Mouse (Mus musculus) retina, embryonic 14.5 days (tissue): ENCODE data around the gene Cdkn2d.
"Not testable (repeated sequence)": the region's sequence is repeated elsewhere in the genome, so short reads cannot be mapped to it uniquely, and the experiment has no call there.

Source experiments
- DNase-seq: peaks from one replicate; pipeline ENCODE4 v3.0.0-alpha.2; 2015; ENCODE audit warnings: low spot score

The Cdkn2d gene

DNA sequence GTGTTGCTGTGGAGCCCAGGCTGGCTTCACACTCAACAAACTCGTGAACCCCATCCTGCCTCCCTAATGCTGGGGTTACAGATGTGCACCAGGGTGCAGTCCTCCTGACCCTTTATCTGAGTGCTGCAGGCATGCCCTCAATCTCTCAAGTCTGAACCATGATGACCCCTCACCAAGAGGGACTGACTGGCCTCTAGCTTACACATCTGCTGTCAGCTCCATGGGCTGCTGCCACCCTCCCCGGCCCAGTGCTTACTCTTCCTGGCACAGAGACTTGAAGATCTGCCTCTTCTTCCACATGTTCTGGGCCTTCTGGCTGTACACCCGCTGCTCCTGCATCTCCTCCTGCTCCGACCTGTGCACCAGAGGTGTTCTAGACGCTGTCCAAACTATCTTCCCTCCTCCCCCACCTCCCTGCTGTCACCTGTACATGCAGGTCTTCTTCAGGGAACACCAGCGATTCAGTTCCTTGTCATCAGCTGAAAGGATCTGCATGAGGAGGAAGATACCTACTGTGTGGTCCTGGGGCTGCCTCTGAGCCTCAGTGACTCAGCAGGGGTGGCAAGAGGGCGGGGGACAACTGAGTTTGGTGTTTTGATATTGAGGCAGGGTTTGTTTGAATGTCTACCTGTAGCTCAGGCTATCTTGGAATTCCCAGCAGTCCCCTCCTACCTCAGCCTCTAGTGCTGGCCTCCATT lies 16.0 kb downstream of the Cdkn2d start:
- no peak for DNase-seq

DNA sequence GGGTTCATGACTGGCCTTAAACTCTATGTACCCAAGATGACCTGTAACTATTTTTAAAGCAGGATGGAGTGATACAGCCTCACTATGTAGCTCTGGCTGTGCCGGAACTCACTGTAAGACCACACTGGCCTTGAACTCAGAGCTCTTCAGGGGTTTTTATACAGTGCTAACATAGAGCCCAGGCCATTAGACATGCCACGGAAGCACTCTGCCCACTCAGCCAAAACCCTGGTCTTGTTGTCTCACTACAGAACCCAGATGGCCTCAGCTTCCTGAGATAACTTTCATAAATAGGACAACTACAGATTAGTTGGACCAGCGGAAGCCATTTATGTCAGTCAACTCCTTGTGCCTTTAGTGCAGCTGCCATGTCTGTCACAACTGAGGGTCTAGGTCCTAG lies 16.9 kb downstream of the Cdkn2d start:
- DNase-seq: no peak

DNA sequence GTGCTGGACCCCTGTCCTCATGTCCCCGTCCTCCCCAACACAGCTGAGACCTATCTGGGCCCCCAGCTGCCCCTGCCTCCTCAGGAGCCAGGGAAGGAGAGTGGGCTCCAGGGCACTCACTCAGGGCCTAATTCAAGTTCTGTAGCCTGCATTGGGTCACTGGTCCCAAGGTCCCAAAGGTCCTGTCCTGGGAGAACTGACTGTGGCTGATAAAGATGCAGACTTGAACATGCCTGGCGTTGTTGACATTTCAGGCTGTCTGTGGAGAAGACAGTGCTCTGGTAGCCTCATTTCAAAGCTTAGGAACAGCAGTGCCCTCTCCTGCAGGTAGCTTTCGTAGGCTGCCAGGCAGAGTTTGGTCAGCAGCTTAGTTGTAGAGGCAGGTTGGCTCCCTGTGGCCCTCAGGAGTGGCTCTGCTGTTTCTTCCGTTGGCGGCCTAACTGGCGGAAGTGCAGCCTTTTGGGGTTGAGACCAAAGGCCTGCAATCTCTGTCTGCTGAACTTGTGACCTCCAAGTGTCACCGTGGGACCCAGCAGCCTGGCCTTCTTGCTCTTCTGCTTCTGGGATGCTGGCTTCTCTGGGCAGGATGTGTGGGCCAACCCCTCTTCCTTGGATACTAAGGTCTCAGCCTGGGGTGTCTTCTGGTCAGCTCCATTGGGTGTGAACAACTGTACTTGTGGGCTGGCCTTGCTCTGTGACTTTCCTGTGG lies 17.5 kb downstream of the Cdkn2d start:
- DNase-seq: no peak

DNA sequence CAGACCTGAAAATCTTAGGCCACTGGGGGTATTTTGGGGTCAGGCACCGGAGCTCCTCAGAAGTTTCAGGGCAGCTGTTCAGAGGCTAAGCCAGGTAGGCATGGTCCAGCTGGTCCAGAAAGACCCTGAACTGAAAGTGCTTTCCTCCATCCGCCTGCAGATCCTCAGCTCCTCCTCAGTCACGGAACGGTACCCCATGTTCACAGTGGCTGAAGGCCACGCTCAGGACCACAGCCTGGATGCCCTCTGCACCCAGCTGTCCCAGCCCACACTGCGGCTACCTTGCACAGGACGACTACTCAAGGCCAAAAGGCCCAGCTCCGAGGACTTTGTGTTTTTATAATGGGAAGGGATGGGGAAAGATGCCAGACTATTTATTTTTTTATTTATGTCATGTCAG lies 18.1 kb downstream of the Cdkn2d start:
- no peak for DNase-seq

DNA sequence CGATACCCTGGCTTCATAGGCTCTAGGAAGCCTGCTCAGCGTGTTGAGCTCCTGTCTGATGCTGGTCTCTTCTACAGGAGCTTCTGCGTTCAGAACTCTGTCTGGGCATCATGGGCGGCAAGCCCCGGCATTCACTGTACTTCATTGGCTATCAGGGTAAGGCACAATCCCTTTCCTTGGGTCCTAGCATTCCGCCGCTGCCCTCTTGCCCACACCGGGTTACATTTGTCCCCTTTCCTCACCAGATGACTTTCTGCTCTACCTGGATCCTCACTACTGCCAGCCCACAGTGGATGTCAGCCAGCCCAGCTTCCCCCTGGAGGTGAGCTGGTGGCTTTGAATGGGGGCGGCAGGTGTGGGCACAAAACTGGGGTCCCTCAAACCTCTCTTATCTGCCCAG lies 18.8 kb downstream of the Cdkn2d start:
- no peak for DNase-seq

DNA sequence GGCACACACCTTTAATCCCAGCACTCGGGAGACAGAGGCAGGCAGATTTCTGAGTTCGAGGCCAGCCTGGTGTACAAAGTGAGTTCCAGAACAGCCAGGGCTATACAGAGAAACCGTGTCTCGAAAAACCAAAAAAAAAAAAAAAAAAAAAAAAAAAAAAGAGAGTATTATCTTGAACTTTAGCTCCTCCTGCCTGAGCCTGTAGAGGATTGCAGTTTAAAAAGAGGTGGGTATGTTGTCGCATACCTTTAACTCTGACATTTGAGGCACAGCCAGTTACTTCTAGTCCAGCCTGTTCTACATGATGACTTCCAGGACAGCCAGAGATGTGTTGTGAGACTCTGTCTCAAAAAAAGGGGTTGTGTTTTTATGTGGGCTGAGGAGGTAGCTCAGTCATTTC lies 21.6 kb downstream of the Cdkn2d start:
- DNase-seq: not testable (repeated sequence)

DNA sequence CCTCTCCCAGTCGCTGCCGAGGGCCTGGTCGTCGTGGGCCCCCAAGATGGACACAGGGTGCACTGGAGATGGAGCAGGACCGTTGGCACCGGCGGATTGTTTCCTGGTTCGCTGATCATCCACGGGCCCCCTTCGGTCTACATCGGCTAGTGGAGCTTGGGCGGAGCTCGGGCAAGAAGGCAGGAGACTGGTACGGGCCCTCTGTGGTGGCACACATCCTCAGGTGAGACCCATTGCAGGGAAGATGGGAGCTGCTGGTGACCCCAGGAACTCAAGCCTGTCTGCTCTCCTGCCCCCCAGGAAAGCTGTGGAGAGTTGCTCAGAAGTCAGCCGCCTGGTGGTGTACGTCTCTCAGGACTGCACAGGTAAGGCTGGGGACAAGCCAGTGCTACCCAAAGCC lies 22.9 kb downstream of the Cdkn2d start:
- DNase-seq: no peak

DNA sequence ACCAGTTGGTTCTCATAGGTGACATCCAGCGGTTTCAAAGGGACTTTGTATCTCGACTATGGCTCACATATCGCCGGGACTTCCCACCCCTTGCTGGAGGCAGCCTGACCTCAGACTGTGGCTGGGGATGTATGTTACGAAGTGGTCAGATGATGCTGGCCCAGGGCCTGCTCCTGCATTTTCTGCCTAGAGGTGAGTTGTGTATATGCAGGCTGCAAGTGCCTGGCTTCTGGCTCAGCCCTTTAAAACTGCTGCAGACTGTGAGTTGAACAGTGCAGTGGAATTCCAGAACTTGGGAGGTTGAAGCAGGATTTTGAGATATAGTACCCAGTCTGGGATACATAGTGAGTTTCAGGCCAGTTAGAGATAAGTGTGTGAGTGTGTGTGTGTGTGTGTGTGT lies 24.3 kb downstream of the Cdkn2d start:
- DNase-seq: no peak

DNA sequence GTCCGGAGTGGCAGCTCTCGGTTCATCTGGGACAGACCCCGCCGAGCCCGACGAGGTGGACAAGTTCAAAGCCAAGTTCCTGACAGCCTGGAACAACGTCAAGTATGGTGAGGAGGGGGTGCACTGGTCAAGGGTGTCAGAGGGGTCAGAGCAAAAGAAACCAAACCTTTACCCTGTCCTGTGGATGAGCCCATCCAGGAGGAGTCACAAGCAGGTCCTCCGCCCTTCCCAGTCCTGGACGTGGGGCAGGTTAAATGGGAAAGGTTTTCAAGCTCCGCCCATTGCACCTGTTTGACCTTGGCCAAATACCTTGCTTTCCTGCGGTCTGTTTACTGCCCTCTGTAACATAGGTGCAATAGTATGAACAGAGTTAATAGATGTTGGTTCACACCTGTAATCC lies 25.6 kb downstream of the Cdkn2d start:
- DNase-seq: no peak

DNA sequence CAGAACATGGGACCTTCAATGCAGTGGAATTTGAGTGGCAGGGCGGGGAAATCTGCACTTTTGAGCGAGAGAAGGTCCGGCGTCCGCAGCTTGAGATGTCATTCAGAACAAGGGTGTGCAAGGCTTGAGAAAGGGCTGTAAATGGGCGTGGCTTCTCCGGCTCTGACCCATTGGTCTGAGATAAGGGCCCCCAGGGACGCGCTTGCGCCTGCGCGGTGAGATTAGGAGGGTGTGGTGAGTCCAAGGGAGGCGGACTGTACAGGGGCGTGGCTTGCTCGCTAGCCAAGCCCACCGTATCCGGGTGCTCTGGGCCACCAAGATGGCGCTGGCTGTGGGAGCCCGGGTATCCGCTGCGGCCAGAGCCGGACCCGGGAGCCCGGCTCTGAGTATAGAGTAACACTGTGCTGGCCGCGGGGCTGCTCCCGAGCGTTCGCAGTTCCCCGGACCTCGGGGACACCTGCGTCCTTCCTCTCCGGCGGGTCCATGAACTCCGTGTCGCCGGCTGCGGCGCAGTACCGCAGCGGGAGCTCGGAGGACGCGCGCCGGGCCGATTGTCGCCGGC lies 26.1 kb downstream of the Cdkn2d start, which contains the start of gene Atg4d:
TSS of gene Atg4d (plus strand) at position 294 of the 562 bp plus-strand sequence.
- peak; percentile 100 for DNase-seq

DNA sequence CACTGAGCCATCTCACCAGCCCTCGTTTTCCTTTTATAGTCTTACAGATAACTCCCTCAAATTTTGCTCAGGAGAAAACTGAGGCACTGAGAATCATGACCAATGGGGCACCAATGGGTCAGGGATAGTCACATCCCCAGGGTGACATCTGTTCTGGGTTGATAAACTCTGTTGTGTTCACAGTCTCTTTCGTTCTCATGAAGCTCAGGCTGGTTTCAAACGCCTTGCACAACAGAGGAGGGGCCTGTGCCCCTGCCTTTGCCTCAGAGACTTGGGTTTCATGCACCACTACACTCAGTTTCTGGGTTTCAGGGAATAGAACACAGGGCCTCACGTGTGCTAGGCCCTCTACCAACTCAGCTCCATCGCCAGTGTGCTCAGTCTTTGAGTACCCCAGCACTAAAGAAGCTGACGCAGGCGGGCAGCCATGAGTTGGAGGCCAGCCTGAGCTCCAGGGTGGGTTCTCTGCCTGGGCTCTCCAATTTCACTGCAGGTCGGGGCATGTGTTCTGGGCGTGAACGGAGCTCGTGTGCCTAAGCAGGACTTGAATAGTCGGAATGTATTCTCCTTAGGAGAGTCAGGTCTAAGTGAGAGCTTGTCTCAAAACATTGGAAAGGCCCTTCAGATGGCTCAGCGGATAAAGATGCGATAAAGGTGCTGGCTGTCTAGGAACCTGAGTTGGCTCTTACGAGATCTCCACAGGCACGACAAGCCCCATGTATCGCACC lies 26.8 kb downstream of the Cdkn2d start:
- DNase-seq: no peak

DNA sequence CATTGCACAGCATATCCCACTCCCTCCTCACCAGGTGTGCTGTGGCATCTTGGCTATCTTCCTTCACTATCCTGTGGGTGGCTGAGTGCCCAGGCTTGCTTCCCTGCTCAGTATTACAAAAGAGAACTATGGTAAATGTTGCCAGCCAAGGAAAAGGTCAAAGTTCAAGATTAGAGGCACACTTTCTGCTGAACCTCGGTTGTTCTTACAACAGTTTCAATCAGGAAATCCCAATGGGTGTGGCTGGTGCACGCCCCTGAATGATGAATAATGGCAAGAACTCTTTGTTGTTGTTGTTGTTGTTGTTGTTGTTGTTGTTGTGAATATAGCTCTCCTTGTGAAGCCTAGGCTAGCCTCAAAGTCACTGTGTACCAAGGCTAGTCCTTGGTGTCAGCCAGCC lies 29.4 kb downstream of the Cdkn2d start:
- DNase-seq: no peak

DNA sequence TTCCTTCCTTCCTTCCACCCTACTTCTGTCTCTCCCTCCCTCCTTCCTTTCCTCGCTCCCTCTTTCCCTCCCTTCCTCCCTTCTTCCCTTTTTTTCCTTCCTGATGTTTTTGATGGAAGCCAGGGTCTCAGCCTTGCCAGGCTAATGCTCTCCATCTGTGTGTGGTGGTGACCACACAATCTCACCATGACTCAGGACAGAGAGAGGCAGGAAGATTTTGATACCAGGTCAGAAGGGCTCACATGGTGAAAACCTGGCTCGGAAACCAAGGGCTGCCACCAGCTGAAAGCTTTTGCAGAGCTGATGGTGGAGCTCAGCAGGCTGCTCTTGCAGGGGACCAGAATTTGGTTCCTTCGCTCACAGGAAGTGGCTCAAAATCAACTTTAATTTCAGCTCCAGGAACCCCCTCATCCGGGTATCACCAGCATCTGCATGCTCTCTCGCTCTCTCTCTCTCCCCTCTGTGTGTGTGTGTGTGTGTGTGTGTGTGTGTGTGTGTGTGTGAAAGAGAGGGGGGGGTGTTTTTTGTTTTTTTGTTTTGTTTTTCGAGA lies 30.6 kb downstream of the Cdkn2d start:
- DNase-seq: no peak

DNA sequence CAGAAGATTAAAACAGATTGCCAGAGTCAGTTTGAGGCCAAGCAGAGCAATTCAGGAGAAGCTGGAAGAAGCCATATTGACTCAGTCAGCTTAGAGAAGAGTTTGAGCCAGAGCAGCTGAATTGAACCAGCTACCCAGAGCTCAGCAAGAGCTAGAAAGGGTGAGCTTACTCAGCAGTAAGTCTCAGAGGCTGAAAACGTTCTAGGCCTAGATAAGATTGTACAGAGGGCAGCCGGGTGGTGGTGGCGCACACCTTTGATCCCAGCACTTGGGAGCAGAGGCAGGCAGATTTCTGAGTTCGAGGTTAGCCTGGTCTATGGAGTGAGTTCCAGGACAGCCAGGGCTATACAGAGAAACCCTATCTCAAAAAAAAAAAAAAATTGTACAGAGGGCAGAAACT lies 34.9 kb downstream of the Cdkn2d start:
- not testable (repeated sequence) for DNase-seq

DNA sequence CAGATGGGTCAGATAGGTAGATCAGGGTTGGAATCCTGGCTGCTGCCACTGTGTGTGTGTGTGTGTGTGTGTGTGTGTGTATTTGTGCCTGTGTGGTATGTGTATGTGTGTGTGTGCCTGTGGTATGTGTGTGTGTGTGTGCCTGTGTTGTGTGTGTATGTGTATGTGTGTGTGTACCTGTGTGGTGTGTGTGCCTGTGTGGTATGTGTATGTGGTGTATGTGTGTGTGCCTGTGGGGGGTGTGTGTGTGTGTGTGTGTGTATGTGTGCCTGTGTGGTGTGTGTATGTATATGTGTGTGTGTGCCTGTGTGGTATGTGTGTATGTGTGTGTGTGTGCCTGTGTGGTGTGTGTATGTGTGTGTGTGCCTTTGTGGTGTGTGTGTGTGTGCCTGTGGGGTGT lies 36.5 kb downstream of the Cdkn2d start:
- DNase-seq: no peak

DNA sequence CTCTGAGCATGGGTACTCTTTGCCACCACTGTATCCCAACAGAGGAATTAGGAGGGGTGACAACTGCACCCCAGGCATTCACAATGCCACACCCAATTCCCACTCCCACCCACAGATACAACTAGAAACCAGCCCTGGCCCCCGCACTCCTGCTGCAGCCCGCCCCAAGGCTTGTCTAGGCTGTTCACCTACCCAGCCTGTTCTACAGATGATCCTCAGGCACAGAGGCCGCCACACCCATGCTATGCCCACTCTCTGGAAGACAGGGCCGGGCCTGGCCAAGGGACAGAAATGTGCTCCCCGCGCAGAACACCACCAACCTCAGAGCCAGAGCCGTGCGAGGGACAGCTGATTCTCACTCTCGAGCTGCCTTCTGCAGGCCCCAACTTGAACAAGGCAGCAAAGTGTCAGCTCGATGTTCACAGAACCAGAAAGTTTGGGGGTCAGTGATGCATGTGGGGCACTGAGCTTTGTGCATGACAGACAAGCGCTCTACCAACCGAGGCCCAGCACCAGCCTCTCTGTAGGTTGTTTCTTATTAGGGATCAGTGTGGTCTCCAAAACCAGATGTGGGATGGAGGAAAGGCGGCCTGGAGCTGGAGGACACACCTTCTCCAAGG lies 40.0 kb downstream of the Cdkn2d start:
- peak; percentile 69 for DNase-seq

DNA sequence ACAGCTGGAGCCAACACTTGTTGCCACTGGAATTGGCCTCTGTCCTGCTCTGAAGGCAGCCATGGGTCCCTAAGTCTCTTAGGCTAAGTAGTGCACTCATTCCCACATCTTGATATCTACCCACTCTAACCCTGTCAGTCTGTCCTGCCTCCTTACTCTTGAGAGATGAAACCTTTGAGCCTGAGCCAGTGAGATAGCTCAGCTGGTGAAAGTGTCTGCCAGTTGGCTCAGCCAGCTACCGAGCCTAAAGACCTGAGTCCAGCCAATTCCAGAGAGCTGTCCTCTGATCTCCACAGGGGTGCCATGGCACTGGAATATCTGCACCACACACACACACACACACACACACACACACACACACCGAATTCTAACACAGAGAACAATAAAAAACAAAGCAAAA lies 40.7 kb downstream of the Cdkn2d start:
- no peak for DNase-seq

DNA sequence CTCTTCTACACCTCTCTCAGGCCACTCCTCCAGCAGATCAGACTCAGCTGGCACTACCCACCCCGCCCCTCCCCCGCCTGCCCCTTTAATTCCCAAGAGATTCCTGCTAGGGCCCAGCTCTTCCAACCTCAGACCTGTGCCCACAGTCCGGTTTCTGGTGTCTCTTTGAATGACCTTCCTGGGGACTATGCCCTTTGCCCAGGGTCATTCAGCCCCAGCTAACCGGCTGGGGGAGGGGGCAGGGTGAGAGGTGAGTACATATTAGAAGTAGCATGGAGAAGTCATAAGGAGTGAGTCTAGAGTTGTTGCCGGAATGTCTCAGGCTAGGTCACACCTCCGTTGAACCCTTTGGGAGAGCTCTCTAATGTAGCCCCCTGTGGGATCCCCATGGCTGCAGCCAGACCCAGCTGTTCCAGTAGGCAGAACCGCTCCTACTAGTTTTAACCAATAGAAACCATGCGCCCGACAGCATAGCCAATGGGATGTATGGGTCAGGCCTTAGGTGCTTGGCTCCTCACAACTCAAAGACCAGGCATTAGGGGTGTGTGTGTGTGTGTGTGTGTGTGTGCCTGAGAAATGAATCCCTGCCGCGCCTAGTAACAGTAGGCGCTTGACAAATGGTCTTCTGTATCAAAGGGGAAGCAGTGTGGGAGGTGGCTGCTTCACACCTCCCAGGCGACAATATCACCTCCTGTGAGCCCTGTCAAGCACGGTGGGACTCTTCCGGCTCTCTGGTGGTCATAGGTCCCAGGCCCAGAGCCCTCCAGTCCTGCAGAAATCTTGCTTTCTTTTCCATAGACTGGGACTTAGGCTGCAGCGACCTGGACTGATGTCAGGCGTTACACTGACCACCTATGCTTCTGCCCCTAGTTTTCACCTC lies 41.3 kb downstream of the Cdkn2d start:
- peak; percentile 21 for DNase-seq

DNA sequence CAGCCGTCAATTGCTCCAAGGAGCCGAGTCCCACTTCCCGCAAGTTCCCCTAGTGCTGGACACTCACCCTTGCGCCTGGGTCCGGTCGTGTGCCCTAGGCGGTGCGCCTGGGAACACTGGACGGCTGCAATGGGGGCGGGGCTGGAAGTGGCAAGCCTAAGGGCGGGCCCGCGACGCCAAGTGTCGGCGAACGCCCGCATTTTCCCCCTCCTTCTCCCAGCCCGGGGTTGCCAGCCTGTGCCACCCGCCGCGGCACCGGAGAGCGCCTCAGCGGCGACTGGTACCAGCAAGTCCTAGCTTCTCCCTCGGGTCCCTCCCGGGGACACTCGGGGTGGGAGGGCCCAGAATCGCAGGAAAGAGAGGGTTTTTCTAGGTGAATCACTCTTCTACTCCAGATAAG lies 42.9 kb downstream of the Cdkn2d start, which contains the start of gene S1pr5:
TSS of gene S1pr5 (minus strand) at position 118 of the 400 bp plus-strand sequence.
- peak; percentile 32 for DNase-seq

DNA sequence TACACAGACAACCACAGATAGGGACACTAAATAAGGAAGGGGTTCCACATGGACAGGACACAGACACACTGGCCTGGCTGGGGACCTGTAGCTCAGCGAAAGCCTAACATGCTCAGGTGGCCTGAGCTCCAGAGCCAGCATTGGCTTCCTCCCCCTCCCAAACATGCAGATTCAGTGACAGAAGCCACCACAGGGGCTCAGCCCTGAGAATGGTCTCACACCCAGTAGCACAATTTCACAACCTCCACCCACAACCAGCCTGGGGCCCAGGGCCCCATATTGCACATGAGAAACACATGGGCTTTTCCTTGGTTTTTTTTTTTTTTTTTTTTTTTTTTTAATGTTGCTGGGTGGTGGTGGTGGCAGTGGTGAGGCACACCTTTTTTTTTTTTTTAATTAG lies 44.9 kb downstream of the Cdkn2d start:
- no peak for DNase-seq

DNA sequence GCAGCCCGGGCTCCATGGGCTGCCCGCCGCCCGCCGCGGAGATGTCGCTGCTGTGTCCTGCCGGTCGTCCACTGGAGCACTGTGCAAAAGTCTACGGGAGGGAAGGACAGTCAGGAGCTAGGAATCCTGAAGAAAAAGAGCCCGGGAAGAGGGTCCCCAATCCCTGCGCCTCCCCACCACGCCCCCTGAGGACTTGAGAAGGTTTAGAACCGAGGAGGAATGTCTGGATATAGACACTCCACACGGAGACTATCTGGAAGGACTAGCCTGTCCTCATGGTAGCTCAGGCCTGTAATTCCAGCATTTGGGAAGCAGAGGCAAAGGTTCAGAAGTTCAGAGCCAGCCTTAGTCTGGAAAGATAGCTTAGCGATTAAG lies 46.1 kb downstream of the Cdkn2d start:
- no peak for DNase-seq
